Mouse (Mus musculus) ovary, postnatal 10 days (tissue): Measurements from ENCODE around the gene Mycn.
A peak's percentile ranks its signal among the peaks of the same experiment; 100 is the strongest.

Source experiments
- DNase-seq: peaks from one replicate; pipeline ENCODE4 v3.0.0; 2022; ENCODE audit warnings: low spot score

The Mycn gene

GRCm38 (mm10) chr12:12941661-12942363 is at the start of gene Mycn:
Gene Mycn, minus strand, starts transcription at chr12:12941914.
- peak; percentile 42 for DNase-seq

DNA sequence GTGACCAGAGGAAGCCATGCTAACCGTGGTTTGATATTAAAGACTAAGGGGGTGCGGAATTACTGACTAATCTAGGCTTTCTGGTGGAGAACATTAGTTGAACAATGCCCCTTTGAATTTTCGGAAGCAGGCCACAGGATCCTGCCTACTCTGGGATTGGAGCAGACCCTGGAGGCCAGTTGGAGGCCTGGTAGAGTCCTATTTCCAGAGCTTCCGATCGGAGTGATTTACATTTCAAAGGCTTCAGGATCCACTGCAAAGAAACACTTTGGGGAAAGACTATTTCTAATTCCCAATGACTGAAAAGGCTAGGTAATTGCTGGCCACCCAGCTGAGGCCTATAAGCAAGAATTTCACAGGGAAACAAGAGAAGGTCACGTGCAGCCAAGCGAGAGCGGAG is 45.7 kb upstream of the Mycn start:
- no peak for DNase-seq

GRCm38 (mm10) chr12:12986612-12987206 is 45.0 kb upstream of the Mycn start:
- DNase-seq = no peak

DNA sequence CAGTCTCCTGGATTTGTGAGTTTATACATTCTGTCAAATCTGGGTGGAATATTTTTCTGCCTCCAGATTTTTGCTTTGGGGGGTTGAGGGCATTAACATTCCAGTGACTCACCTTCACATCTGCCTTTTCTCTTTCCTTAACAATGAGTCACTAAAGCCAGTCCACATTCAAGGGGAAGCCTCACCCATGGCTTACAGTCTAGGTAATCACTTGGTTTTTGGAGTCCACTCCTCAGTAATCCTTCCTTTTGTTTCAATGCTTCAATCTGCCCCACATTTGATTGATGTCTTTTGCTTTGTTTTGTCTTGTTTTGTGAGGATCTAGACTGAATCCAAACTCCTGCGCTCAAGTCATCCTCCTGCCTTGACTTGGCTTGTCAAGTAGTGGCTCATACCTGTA is 41.3 kb upstream of the Mycn start:
- no peak for DNase-seq

- no peak for DNase-seq
Measured at GRCm38 (mm10) chr12:12975397-12975796, 33.7 kb upstream of the Mycn start.

- no peak for DNase-seq
Measured at GRCm38 (mm10) chr12:12972756-12973435, 31.2 kb upstream of the Mycn start.

GRCm38 (mm10) chr12:12967946-12968345 is 26.2 kb upstream of the Mycn start:
- no peak for DNase-seq

GRCm38 (mm10) chr12:12964856-12965255 is 23.1 kb upstream of the Mycn start:
- DNase-seq = no peak

GRCm38 (mm10) chr12:12947606-12948005 is 5.9 kb upstream of the Mycn start:
- no peak for DNase-seq

DNA sequence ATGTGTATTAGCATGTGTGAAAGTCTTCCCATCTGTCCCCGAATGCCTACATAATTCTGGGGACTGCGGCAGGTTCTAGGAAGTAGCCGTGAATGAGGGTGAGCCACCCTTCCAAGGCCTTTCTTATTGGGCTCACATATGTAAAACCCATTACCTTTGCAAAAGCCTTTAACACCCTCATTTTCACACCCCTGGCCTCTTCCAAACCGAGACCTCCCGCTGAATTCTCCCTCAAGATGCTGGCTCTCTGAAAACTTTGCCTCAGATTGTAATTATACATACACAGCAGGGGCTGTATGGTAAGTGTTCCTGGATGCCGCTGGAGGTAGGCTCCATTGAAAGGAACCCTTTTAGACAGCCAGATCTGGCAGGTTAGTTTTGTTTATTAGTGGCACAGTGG is 1.6 kb upstream of the Mycn start:
- DNase-seq = no peak

- peak; percentile 63 for DNase-seq
Measured at GRCm38 (mm10) chr12:12942364-12943050, 793 bp upstream of the Mycn start.

DNA sequence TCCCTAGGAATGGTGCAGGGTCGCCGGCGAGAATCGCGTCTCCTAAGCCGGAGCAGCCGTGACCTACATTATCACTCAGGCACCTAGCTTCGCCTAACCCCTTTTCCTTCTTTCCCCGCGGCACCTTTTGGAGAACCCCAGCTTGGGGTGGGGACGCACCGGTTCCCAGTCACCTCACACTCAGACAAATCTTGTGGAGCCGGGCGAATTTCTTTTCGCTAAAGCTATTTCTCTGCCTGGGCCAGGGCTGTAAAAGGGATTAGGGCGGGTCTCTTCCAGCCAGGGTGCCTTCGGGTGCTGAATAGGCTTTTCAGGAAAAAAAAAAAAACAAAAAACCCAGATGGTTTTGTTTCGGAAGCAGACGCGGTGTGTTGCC is 597 bp downstream of the Mycn start:
- no peak for DNase-seq

GRCm38 (mm10) chr12:12940466-12941128 is 1.1 kb downstream of the Mycn start:
- no peak for DNase-seq

GRCm38 (mm10) chr12:12939581-12940465 is 1.9 kb downstream of the Mycn start:
- peak; percentile 17 for DNase-seq

GRCm38 (mm10) chr12:12938850-12939249 is 2.9 kb downstream of the Mycn start:
- peak; percentile 54 for DNase-seq

DNA sequence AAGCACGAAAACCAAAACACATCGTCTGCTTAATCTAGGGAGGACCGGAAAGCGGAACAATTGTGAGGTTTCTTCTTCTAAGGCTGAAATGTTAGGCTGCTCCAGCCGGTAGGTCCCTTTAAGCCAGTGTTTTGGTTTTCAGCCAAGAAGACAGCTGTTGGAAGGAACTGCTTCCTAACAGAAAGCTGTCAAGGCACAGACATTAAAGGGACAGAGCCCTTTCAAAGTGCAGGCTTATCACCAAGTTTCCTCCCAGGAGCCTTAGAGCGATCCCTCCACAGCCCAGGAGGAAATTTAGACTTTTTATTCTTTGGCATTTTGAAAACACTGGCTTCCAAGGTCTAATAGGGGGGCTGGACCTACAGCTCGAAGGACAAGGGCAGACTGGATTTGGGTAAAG is 3.4 kb downstream of the Mycn start:
- peak; percentile 13 for DNase-seq

DNA sequence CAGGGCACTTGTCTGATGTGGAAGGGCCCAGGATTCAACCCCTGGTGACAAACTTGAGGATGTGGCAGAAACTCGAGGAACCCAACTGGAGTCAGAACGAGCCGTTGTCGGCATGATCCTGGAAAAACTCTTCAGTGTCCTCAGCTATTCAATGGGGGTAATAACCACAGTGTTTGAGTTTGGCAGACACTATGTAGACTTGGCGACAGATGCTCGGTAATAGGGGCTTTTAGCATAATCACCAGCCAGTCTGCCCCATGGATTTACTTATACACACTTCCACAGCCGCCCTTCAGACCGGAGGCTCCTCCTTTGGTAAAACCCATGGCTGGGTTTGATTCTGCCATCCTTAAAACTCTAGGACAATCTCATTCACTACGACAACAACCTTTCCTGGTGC is 4.0 kb downstream of the Mycn start:
- no peak for DNase-seq

DNA sequence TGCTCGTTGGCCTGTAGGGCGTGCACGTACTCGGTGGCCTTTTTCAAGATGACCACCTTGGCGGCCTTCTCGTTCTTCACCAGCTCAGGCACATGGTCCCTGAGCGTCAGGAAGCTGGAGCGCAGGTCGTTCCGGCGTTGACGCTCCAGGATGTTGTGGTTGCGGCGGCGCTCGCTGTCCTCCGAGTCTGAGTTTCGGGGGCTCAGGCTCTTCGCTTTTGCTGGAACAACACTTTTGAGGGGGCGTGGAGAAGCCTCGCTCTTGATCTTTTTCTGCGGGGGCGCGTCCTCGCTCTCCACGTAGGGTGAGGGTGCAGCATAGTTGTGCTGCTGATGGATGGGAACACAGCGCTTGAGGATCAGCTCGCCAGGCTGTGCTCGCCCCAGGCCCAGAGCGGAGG is 4.6 kb downstream of the Mycn start:
- no peak for DNase-seq

DNA sequence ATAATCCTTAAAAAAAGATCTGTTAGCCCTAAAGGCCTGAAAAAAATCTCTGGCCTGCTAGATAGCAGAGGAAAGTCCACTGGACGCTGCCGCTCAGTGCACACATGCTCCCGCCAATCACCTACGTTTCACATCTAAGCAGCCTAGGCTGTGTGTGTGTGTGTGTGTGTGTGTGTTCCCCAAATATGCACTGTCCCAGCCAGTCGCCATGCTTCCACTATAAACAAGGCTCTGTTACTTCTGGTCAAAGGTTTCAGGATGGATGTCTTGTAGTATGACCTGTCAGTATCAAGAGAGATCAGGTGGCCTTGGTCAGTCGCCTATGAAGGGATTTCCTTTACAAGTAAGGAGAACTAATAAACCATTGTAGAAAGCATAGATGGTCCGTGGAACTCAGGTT is 9.5 kb downstream of the Mycn start:
- no peak for DNase-seq

DNA sequence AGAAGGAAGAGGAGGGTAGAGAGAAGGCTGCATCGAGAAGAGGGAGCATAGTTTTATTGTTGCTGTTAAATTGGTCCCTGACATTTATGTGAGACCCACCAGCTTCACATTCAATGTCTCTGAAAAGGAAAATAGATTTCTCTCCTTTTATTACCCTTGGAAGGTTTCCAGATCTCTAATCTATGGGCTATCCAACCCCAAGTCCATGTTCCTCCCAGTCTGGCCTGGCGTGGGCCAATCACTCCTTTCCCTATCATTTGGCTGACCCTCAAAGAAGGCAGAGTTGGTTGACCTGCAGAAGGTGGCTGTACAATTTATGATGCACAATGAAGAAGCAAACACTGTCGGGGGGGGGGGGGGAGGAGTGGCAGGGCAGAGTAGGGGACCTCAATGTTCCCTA is 13.5 kb downstream of the Mycn start:
- no peak for DNase-seq

- DNase-seq = no peak
Measured at GRCm38 (mm10) chr12:12926975-12927527, 14.7 kb downstream of the Mycn start.
